Mouse (Mus musculus) kidney, adult 2 months (tissue): ENCODE data around the gene Il2ra.

Experiments
- CTCF ChIP-seq: fragments of 200-500 bp; conservative IDR thresholded peaks from 2 replicates; pipeline ENCODE4 v1.5.1; 2011; ENCODE audit warnings: low read depth, mild to moderate bottlenecking, control low read depth, low read length, moderate library complexity, mixed read lengths; ENCODE audit not compliant: insufficient read depth, insufficient read length
- POLR2A ChIP-seq: fragments of 200-500 bp; IDR thresholded peaks from one replicate; pipeline ENCODE4 v1.6.1; 2011; ENCODE audit warnings: low read depth, low read length, control low read depth

DNA sequence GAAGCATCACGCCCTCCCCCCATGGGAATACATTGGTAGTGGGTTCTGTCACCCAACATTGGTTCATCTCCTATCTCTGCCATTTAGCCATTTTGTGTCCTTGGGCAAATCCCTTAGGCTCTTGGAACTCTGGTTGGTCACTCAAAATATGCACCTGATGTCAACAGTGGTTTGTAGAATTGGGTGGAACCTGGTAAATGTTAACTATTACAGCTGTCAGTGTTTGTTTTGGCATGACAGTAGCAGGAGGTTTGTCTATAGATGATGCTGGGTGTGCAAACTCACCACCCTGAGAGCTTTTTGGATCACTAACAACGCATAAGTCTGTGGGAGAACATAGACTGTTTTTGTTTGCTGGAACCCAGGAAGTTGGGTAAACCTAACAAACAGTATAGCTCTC, 76.0 kb downstream of the Il2ra start:
- TF ChIP-seq CTCF: no peak
- TF ChIP-seq POLR2A: no peak
